Mouse (Mus musculus): ENCODE results near the gene Fam71e1.

- TF ChIP-seq CTCF (conservative IDR thresholded peaks at IDR 0.05; ENCODE audit: low read length) (no peak), POU5F1 (IDR thresholded peaks at IDR 0.05; ENCODE audit: borderline replicate concordance, low read length) (no peak)
Measured at GRCm38 (mm10) chr7:44538756-44539624, 42.6 kb downstream of the Fam71e1 start.
